Mouse (Mus musculus) ES-E14 (cell line): ENCODE results near the gene Mrpl28. TPM values are rescaled to one million over a fixed set of nuclear protein-coding genes. Genes with fewer than 3 reads are reported as not detected.

Experiments used
- DNase-seq: peaks from one replicate; pipeline ENCODE4 v3.0.0-alpha.2; 2013; ENCODE audit warnings: low read depth, low spot score
- H3K27ac ChIP-seq: 2 replicates; pipeline ENCODE4 v1.5.1; 2012; ENCODE audit warnings: low read depth, mild to moderate bottlenecking, low read length, moderate library complexity, mixed read lengths; ENCODE audit not compliant: poor library complexity, insufficient read depth, severe bottlenecking
- H3K36me3 ChIP-seq: 2 replicates; pipeline ENCODE4 v1.6.1; 2012; ENCODE audit warnings: mild to moderate bottlenecking, low read length, moderate library complexity, mixed read lengths; ENCODE audit not compliant: control insufficient read depth, poor library complexity, insufficient read depth, severe bottlenecking
- H3K4me1 ChIP-seq, 2 experiments: fragments of 150-350 bp in 1 of 2; sonication (generic) in 1 of 2; 2 replicates each; pipeline ENCODE4 v1.6.1; 2012; ENCODE audit warnings: low read length in 2 of 2, mild to moderate bottlenecking in 1 of 2, mixed read lengths in 1 of 2; ENCODE audit not compliant: control insufficient read depth in 2 of 2, insufficient read depth in 2 of 2, poor library complexity in 1 of 2
- H3K4me3 ChIP-seq, 2 experiments: fragments of 150-350 bp in 1 of 2; sonication (generic) in 1 of 2; 2 replicates each; pipeline ENCODE4 v1.5.1; 2012; ENCODE audit warnings: low read length in 2 of 2, low read depth in 1 of 2, mild to moderate bottlenecking in 1 of 2, mixed read lengths in 1 of 2; ENCODE audit not compliant: insufficient read depth in 1 of 2, poor library complexity in 1 of 2, severe bottlenecking in 1 of 2
- H3K9ac ChIP-seq: 2 replicates; pipeline ENCODE4 v1.6.1; 2012; ENCODE audit warnings: low read depth, mild to moderate bottlenecking, low read length, mixed read lengths; ENCODE audit not compliant: poor library complexity, insufficient read depth, severe bottlenecking
- H3K9me3 ChIP-seq: fragments of 150-350 bp; sonication (generic); 2 replicates; pipeline ENCODE4 v1.6.1; 2012; ENCODE audit warnings: low read depth, mild to moderate bottlenecking, low read length; ENCODE audit not compliant: control insufficient read depth, insufficient read depth
- CHD2 ChIP-seq: IDR thresholded peaks from 2 replicates; pipeline ENCODE4 v1.6.1; 2014; ENCODE audit warnings: mild to moderate bottlenecking, low read depth, low read length, inconsistent platforms
- HCFC1 ChIP-seq: IDR thresholded peaks from 2 replicates; pipeline ENCODE4 v1.6.1; 2012; ENCODE audit warnings: low read length, inconsistent platforms, borderline replicate concordance; ENCODE audit not compliant: insufficient read depth
- MAFK ChIP-seq: IDR thresholded peaks from 2 replicates; pipeline ENCODE4 v1.6.1; 2014; ENCODE audit warnings: mild to moderate bottlenecking, low read depth, low read length, inconsistent platforms; ENCODE audit not compliant: insufficient read depth
- ZC3H11A ChIP-seq: IDR thresholded peaks from 2 replicates; pipeline ENCODE4 v1.6.1; 2012; ENCODE audit warnings: low read depth, mild to moderate bottlenecking, inconsistent platforms, low read length, borderline replicate concordance
- ZNF384 ChIP-seq: IDR thresholded peaks from 2 replicates; pipeline ENCODE4 v1.6.1; 2012; ENCODE audit warnings: low read depth, low read length, inconsistent platforms
- in situ Hi-C, 2 experiments: fragments of 600-800 bp; cut with MboI; formaldehyde crosslinking; loops; one replicate each; pipeline ENCODE4 v1.15.1; 2025; ENCODE audit warnings: low sequenced_read_pairs in 2 of 2, inconsistent platforms in 1 of 2; ENCODE audit not compliant: unreplicated experiment in 2 of 2
- total RNA-seq: library from RNA; depleted of rRNA; stranded (reverse); fragments of 300-350 nt; gene quantifications from 2 replicates; pipeline ENCODE4 v1.2.3, GENCODE M21; 2012; rRNA removed

Gene Mrpl28
- total RNA-seq: 154 and 156 TPM in 2 replicates

DNA sequence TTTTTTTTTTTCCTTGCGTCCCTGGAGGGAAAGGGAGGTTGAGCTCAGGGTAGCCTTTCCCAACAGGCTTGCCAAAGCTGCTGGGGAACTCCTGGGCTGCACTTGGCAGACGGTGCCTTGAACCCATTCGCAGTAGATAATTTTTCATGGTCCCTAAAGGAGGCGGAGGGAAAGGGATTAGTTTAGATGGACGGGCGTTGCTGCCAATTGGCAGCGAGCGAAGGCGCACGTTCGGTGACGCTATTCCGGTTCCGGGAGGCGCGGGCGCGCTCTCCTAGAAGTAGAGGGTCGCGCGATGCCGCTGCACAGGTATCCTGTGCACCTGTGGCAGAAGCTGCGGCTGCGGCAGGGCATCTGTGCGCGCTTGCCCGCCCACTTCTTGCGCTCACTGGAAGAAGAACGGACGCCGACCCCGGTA is at the start of gene Mrpl28:
Mrpl28 (plus strand) TSS at position 234 of the 418 bp plus-strand sequence.
- in situ Hi-C loops: no loop called here
- Histone ChIP-seq H3K36me3 (peaks cover 63% of the 10 kb centered on the region), H3K9me3 (no peaks in the 10 kb centered on the region), H3K27ac (peak within 1 kb of the TSS; percentile 24), H3K4me1 (peaks cover 0 to 18% of the 10 kb centered on the region in 2 experiments; a peak in 1 of 4 replicates), H3K9ac (peak within 1 kb of the TSS; percentile 88), H3K4me3 (peak within 1 kb of the TSS; percentile 90 to 92)
- peak; percentile 98 for DNase-seq
- TF ChIP-seq CHD2: peak; percentile 88; the same call in 1 of the 2 replicates
- peak; percentile 71; the same call in 1 of the 2 replicates for TF ChIP-seq ZNF384
- TF ChIP-seq MAFK: no peak
- TF ChIP-seq ZC3H11A: no peak
- peak; percentile 73; the same call in 1 of the 2 replicates for TF ChIP-seq HCFC1

DNA sequence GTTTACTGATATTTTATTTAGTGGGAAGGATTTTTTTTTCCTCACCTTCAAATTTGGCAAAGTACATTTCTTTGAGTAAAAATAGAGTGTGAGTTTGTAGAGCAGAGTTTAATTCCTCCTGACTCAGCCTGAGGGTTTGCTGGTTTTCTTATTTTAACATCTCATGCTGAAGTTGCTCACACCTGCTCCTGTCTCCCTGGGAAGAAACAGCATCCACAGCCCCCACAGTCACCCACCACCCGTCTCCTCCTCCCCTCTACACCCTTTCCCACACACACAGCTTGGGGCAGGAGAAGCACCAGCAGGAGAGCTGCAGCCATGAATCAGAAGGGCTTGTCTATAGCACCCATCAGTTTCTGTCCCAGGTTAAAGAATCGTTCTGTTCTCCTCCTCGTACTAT is 48.1 kb upstream of the Mrpl28 start:
- in situ Hi-C loops: no loop called here
- DNase-seq: no peak
- H3K4me1 ChIP-seq: no peaks in the 10 kb centered on the region
- no peak overlapping the region for H3K27ac ChIP-seq
- no peak overlapping the region for H3K4me3 ChIP-seq
- no peaks in the 10 kb centered on the region for H3K9me3 ChIP-seq
- H3K9ac ChIP-seq: no peak overlapping the region
- H3K36me3 ChIP-seq: no peaks in the 10 kb centered on the region
- TF ChIP-seq CHD2 (no peak), MAFK (no peak), ZNF384 (no peak), ZC3H11A (no peak), HCFC1 (no peak)

DNA sequence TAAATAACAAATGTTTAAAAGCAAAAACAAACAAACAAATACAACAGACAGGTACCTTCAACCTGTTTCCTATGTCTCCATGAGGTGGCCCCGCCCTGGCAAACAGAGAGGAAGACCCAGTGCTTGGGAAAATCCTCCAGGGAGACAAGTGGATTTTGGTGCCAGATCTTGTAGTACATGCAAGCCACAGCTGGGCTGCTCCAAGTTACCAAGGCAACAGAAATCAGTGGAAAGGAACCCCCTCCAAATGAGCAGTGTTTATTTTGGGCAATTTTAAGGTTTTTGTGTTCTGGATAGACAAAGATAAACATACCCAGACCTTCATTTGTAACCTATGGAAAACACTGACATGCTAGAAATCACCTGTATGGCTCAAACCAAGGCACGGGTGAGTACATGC is 44.4 kb upstream of the Mrpl28 start:
- no peak for DNase-seq
- Histone ChIP-seq H3K9ac (no peak overlapping the region), H3K4me1 (peaks cover 0 to 2% of the 10 kb centered on the region in 2 experiments; a peak in 1 of 4 replicates), H3K4me3 (no peak overlapping the region), H3K27ac (no peak overlapping the region), H3K36me3 (peaks cover 2% of the 10 kb centered on the region; the same call in 1 of the 2 replicates), H3K9me3 (no peaks in the 10 kb centered on the region)
- TF ChIP-seq HCFC1 (no peak), ZNF384 (no peak), CHD2 (no peak), ZC3H11A (no peak), MAFK (no peak)
- in situ Hi-C loops: no loop called here

DNA sequence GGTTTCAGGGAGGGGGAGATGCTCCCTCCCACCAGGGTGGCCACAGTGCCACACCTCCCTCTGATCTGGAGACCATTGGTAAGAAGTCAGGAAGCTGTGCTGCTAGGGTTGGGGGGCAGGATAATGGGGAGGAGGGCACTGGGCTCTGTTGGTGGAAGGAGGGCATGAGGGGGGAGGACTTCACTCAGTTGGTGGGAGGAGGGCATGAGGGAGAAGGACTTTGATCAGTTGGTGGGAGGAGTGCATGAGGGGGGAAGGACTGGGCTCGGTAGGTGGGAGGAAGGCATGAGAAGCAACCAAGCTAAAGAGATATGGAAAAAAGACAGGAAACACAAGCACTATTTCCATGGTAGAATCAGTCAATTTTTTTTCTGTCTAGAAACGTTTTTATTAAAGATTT is 42.4 kb upstream of the Mrpl28 start:
- Histone ChIP-seq H3K9me3 (no peaks in the 10 kb centered on the region), H3K27ac (no peak overlapping the region), H3K4me1 (peaks cover 0 to 2% of the 10 kb centered on the region in 2 experiments; a peak in 1 of 4 replicates), H3K36me3 (peaks cover 2% of the 10 kb centered on the region; the same call in 1 of the 2 replicates), H3K4me3 (no peak overlapping the region), H3K9ac (no peak overlapping the region)
- no peak for DNase-seq
- no peak for TF ChIP-seq MAFK
- no peak for TF ChIP-seq CHD2
- no peak for TF ChIP-seq ZNF384
- TF ChIP-seq HCFC1: no peak
- in situ Hi-C loops: no loop called here
